ENCODE assay signal across 13 mouse cellular contexts in the genomic region with DNA sequence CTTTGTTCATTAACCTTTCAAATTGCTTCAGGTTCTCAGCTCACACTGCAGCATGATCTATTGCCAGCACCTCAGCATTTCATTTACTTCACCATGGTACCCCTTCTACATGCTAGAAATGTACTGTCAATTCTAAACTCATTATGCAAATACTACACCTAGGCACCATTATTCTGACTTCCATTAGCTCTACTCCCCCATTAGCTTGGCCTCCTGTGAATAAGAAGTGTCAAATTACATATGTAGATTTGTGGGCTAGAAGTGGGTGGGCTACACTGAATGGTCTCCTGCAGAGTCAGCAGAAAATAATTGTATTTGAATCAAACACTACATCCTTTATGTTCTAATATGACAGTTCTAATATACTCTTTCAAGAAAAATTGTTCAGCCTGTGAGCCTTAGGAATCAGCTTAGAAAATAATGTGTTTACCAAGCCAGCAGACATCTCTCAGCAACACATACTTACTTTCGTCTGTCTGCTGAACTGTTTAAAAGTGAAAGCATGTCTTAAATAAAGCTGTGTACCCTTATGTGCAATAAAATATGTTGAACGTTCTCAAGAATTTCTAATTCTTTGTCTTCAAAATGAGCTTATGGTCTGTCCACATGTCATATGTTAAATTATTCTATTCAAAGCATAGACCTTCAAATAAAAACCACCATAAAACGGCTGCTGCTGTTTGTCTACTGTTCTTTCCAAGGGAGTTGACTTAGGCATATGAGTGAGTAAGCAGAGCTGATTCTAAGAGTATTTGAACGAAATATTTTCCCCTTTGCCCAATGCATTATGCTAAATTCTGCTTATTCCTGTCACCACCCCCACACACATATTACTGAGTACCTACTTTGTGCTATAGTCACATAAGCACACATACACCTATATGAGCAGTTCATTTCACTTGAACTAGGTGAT.
DNase-seq lines count a peak whose midpoint lies in the region; ATAC-seq and TF ChIP-seq lines count a peak whose summit lies in the region.
"Had no signal": no experiment of that assay in that cellular context is flagged by ENCODE, and none has a peak within 500 bp of the region (broad histone marks: within the 10 kb centered on the region; RNA-seq: fewer than 3 reads in every experiment).

No protein-coding gene starts in this region.

- H3K4me1 ChIP-seq in hindbrain, embryonic 11.5 days (replicated peaks; ENCODE audit: control insufficient read depth, insufficient read depth, low read length): no peaks in the 10 kb centered on the region
- H3K4me1 ChIP-seq in hindbrain, embryonic 10.5 days (replicated peaks): peaks cover 10% of the 10 kb centered on the region; the same call in 1 of the 2 replicates
- H3K4me1 ChIP-seq in CH12.LX (ENCODE audit: control insufficient read depth in 1 of 2, insufficient read depth in 2 of 2): peaks cover 0 to 4% of the 10 kb centered on the region in 2 experiments; a peak in 1 of 4 replicates
- H3K4me1 ChIP-seq in forebrain, embryonic 13.5 days: peaks cover 15% of the 10 kb centered on the region
- H3K4me1 ChIP-seq in limb, embryonic 14.5 days (ENCODE audit: control insufficient read depth, insufficient read depth, low read length): peaks cover 3% of the 10 kb centered on the region

- H3K27ac ChIP-seq in hindbrain, embryonic 11.5 days (ENCODE audit: low read depth, low read length): 0 out of 2 replicates have a peak overlapping the region, but pooled peaks have one; percentile 9
- H3K27ac ChIP-seq in hindbrain, embryonic 10.5 days: no peak overlapping the region
- no peak overlapping the region for H3K27ac ChIP-seq in CH12.LX (ENCODE audit: insufficient read depth, low read depth)
- H3K27ac ChIP-seq in forebrain, embryonic 13.5 days: peak overlapping the region; percentile 57
- H3K27ac ChIP-seq in limb, embryonic 14.5 days (replicated peaks; ENCODE audit: low read depth, low read length): no peak overlapping the region
- H3K27ac ChIP-seq: left cerebral cortex, adult 2 months; stomach, postnatal 0 days had no signal

- dilution Hi-C loops in CH12.LX (cut with MboI; ENCODE audit: extremely low pct_ligation_motif_present, extremely low pct_unique_long_range_greater_than_20kb, low sequenced_read_pairs): no loop called here

- no peaks in the 10 kb centered on the region for H3K9me3 ChIP-seq in hindbrain, embryonic 11.5 days (ENCODE audit: control insufficient read depth, low read length)
- H3K9me3 ChIP-seq in hindbrain, embryonic 10.5 days: no peaks in the 10 kb centered on the region
- H3K9me3 ChIP-seq in CH12.LX (replicated peaks; ENCODE audit: low read length): no peaks in the 10 kb centered on the region
- no peaks in the 10 kb centered on the region for H3K9me3 ChIP-seq in forebrain, embryonic 13.5 days (replicated peaks)
- no peaks in the 10 kb centered on the region for H3K9me3 ChIP-seq in limb, embryonic 14.5 days (ENCODE audit: control insufficient read depth, low read length)

- TF ChIP-seq CTCF in CH12.LX (conservative IDR thresholded peaks at IDR 0.05 in 1 of 2, IDR thresholded peaks at IDR 0.05 in 1 of 2; ENCODE audit: low read depth in 2 of 2, low read length in 2 of 2): no peak

- ATAC-seq in hindbrain, embryonic 11.5 days (ENCODE audit: low FRiP score): peak; percentile 98
- peak; percentile 98 for ATAC-seq in forebrain, embryonic 13.5 days
- no peak for ATAC-seq in limb, embryonic 14.5 days (ENCODE audit: low FRiP score, low read depth)

- no peaks in the 10 kb centered on the region for H3K79me2 ChIP-seq in CH12.LX (replicated peaks; ENCODE audit: control insufficient read depth, extremely low read depth, insufficient read depth, poor library complexity, severe bottlenecking)

- in situ Hi-C loops in CH12.LX (cut with MboI; ENCODE audit: low pct_ligation_motif_present, low pct_unique_long_range_greater_than_20kb, low sequenced_read_pairs): no loop called here

- H3K4me3 ChIP-seq in hindbrain, embryonic 11.5 days (ENCODE audit: low read depth, low read length): no peak overlapping the region
- no peak overlapping the region for H3K4me3 ChIP-seq in hindbrain, embryonic 10.5 days
- H3K4me3 ChIP-seq in CH12.LX (replicated peaks in 1 of 3; ENCODE audit: low read depth in 2 of 3, low read length in 2 of 3, poor library complexity in 1 of 3): no peak overlapping the region
- H3K4me3 ChIP-seq in forebrain, embryonic 13.5 days: no peak overlapping the region
- no peak overlapping the region for H3K4me3 ChIP-seq in limb, embryonic 14.5 days (replicated peaks; ENCODE audit: low read length)
- H3K4me3 ChIP-seq: left cerebral cortex, adult 2 months had no signal

- no peak for TF ChIP-seq POLR2A in CH12.LX (IDR thresholded peaks at IDR 0.05; ENCODE audit: low read depth, low read length)
- TF ChIP-seq POLR2A in limb, embryonic 14.5 days (IDR thresholded peaks at IDR 0.05; ENCODE audit: borderline replicate concordance, extremely low read depth, insufficient read depth, insufficient read length): no peak

- DNase-seq in hindbrain, embryonic 11.5 days (ENCODE audit: low spot score): peak; percentile 12
- DNase-seq in hindbrain, embryonic 10.5 days (ENCODE audit: low spot score): no peak
- peak; percentile 5 for DNase-seq in CH12.LX (ENCODE audit: extremely low read depth)
- DNase-seq in limb, embryonic 14.5 days (ENCODE audit: low spot score): no peak
- no peak for DNase-seq in adrenal gland, postnatal 14 days
- DNase-seq in frontal cortex, postnatal 25 days (ENCODE audit: low spot score in 2 of 2): no peak
- no peak for DNase-seq in gastrocnemius, postnatal 25 days
- DNase-seq: B cell, adult 2 months; cerebellum, postnatal 36 days; kidney, adult 8-10 months had no signal

- 75% methylated on average over 4 of the region's 4 CpGs for WGBS in hindbrain, embryonic 11.5 days
- 68% methylated on average over 4 of the region's 4 CpGs for WGBS in hindbrain, embryonic 10.5 days
- 27% methylated on average over 4 of the region's 4 CpGs for WGBS in forebrain, embryonic 13.5 days
- 27% methylated on average over 4 of the region's 4 CpGs for WGBS in limb, embryonic 14.5 days

- no peak overlapping the region for H3K9ac ChIP-seq in hindbrain, embryonic 11.5 days (ENCODE audit: low read depth, low read length)
- H3K9ac ChIP-seq in CH12.LX (ENCODE audit: insufficient read depth, low read depth): no peak overlapping the region
- no peak overlapping the region for H3K9ac ChIP-seq in forebrain, embryonic 13.5 days
- no peak overlapping the region for H3K9ac ChIP-seq in limb, embryonic 14.5 days (ENCODE audit: low read depth, low read length, severe bottlenecking)

- no peaks in the 10 kb centered on the region for H3K36me3 ChIP-seq in hindbrain, embryonic 11.5 days (ENCODE audit: control insufficient read depth, insufficient read depth, low read length)
- no peaks in the 10 kb centered on the region for H3K36me3 ChIP-seq in hindbrain, embryonic 10.5 days
- no peaks in the 10 kb centered on the region for H3K36me3 ChIP-seq in CH12.LX (replicated peaks in 1 of 2; ENCODE audit: control insufficient read depth in 1 of 2, insufficient read depth in 1 of 2, low read length in 1 of 2)
- no peaks in the 10 kb centered on the region for H3K36me3 ChIP-seq in forebrain, embryonic 13.5 days (ENCODE audit: poor library complexity, severe bottlenecking)
- H3K36me3 ChIP-seq in limb, embryonic 14.5 days (ENCODE audit: control insufficient read depth, insufficient read depth, low read length): no peaks in the 10 kb centered on the region

- no peak; the same call in 1 of the 2 replicates for TF ChIP-seq EP300 in CH12.LX (IDR thresholded peaks at IDR 0.05; ENCODE audit: low read length)

- H3K27me3 ChIP-seq in hindbrain, embryonic 11.5 days (ENCODE audit: control insufficient read depth, insufficient read depth, low read length): no peaks in the 10 kb centered on the region
- H3K27me3 ChIP-seq in hindbrain, embryonic 10.5 days (ENCODE audit: insufficient read depth, poor library complexity, severe bottlenecking): no peaks in the 10 kb centered on the region
- no peaks in the 10 kb centered on the region for H3K27me3 ChIP-seq in CH12.LX (replicated peaks)
- no peaks in the 10 kb centered on the region for H3K27me3 ChIP-seq in forebrain, embryonic 13.5 days
- no peaks in the 10 kb centered on the region for H3K27me3 ChIP-seq in limb, embryonic 14.5 days (ENCODE audit: control insufficient read depth, insufficient read depth, low read length)

- TF ChIP-seq RAD21 in CH12.LX (IDR thresholded peaks at IDR 0.05; ENCODE audit: low read depth, low read length): no peak

- H3K4me2 ChIP-seq in hindbrain, embryonic 11.5 days (replicated peaks; ENCODE audit: low read depth, low read length): no peak overlapping the region
- no peak overlapping the region; the same call in 1 of the 2 replicates for H3K4me2 ChIP-seq in CH12.LX (ENCODE audit: insufficient read depth, low read depth, poor library complexity, severe bottlenecking)
- H3K4me2 ChIP-seq in forebrain, embryonic 13.5 days: peak overlapping the region; percentile 25
- H3K4me2 ChIP-seq in limb, embryonic 14.5 days (replicated peaks; ENCODE audit: low read depth, low read length, severe bottlenecking): 0 out of 2 replicates have a peak overlapping the region, but pooled peaks have one; percentile 4

TF ChIP-seq in CH12.LX, 34 proteins besides CTCF, POLR2A, EP300 and RAD21:
- TF ChIP-seq UBTF (IDR thresholded peaks at IDR 0.05; ENCODE audit: low read depth, low read length) (no peak), MAFK (IDR thresholded peaks at IDR 0.05; ENCODE audit: insufficient replicate concordance, low read length) (peak; percentile 81; the same call in 1 of the 2 replicates), USF1 (IDR thresholded peaks at IDR 0.05; ENCODE audit: low read depth, low read length) (no peak), ZKSCAN1 (IDR thresholded peaks at IDR 0.05; ENCODE audit: borderline replicate concordance, low read depth, low read length) (no peak), BHLHE40 (IDR thresholded peaks at IDR 0.05; ENCODE audit: low read depth, low read length) (no peak), ELF1 (IDR thresholded peaks at IDR 0.05; ENCODE audit: low read depth, low read length) (no peak)
TF ChIP-seq in CH12.LX: peak in this region for 1.

Comparison
In these comparisons a context has a peak if more than half of its experiments do, and no peak if none do; other contexts are left out.
1. DNase-seq: peak in hindbrain, embryonic 11.5 days (single experiment) and CH12.LX (single experiment); none in hindbrain, embryonic 10.5 days (single experiment), limb, embryonic 14.5 days (single experiment), adrenal gland, postnatal 14 days (single experiment), frontal cortex, postnatal 25 days (0 of 2) and gastrocnemius, postnatal 25 days (single experiment).
2. H3K27ac ChIP-seq: peak in hindbrain, embryonic 11.5 days (single experiment) and forebrain, embryonic 13.5 days (single experiment); none in hindbrain, embryonic 10.5 days (single experiment), CH12.LX (single experiment) and limb, embryonic 14.5 days (single experiment).
3. H3K4me2 ChIP-seq: peak in forebrain, embryonic 13.5 days (single experiment) and limb, embryonic 14.5 days (single experiment); none in hindbrain, embryonic 11.5 days (single experiment) and CH12.LX (single experiment).